Mouse (Mus musculus): ENCODE data around the gene Dlgap1.

DNA sequence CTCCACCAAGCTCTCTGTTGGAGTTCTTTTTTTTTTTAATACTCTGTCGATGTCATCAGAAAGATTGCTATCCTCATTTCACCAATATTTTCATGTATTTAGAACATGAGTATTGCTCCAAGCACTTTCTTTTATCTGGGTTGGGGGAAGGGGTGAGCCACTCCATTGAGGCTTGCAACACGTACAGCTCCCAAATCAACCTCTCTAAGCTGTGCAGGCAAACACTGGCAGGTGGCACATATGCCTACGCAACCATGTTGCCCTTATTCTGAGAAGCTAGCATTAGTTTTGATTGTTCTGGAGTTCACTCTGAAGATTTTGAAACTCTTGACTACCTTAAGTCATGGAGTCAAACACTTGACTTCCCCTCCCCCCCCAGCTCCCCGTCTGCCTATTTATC lies 525.5 kb downstream of the Dlgap1 start:
- TF ChIP-seq POLR2A (IDR thresholded peaks at IDR 0.05; ENCODE audit: low read depth, low read length) (no peak), CTCF (IDR thresholded peaks at IDR 0.05; ENCODE audit: extremely low read depth, insufficient read depth, insufficient read length, insufficient replicate concordance) (no peak)

Measured in spleen, adult 2 months (tissue).